Comparison of ENCODE assay signal across 8 mouse cellular contexts in the genomic region with DNA sequence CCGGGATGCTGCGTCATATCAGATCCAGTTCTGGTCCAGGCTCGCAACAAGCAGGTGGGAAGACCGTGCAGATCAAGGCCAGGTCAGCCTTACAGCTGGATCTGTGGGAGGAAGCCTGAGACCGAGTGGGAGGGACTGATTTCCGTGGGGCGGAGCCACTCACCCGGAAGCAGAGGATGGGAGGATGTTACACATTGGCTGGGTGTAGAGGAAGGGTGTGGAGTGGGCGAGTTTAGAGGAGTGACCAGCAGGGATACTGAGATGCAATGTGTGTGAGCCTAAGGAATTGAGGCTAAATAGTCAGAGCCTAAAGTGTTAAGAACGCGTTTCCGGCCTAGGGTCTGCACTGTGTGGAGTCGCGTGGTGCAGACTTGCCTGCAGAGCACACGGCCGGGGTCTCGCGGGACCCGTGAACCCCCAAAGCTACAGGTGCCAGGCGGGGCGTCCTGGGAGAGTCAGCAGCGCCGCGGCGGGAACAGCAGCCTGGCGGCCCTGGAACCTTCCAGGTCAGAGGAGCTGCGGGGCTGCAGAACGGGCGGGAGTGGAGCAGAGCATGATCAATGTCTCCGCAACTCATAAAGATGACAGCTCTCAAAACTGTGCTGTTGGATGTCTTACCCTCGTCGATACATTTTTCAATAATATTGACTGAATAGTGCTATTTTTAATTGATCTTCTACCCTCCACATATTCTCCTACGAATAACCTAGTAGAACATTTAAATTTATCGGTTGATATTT. TPM values are rescaled to one million over a fixed set of nuclear protein-coding genes. Genes with fewer than 3 reads are reported as not detected.
A peak's percentile ranks its signal among the peaks of the same experiment; 100 is the strongest.
DNase-seq lines count a peak whose midpoint lies in the region; ATAC-seq lines count a peak whose summit lies in the region.

A gene (plus strand): TSS at position 239 of the 740 bp plus-strand sequence.

- peak; percentile 96 for DNase-seq in adipocyte (ENCODE audit: low spot score)
- peak; percentile 91 for DNase-seq in embryo, embryonic 10 days (ENCODE audit: low spot score)
- DNase-seq in gastrocnemius, postnatal 10 days, result peak; percentile 71
- peak; percentile 92 for DNase-seq in induced T-regulatory cell, adult 2 months (ENCODE audit: low read depth)
- DNase-seq in left cerebral cortex, adult 9 months (ENCODE audit: low spot score in 2 of 2), result peak; percentile 67 to 84
- peak; percentile 64 for DNase-seq in right cerebral cortex, postnatal 14 days
- peak; percentile 83 to 90 for DNase-seq in urinary bladder, postnatal 36 days (ENCODE audit: low spot score in 2 of 2)

- ATAC-seq in megakaryocyte progenitor cell, adult 5-6 weeks (replicated peaks; ENCODE audit: poor library complexity), result peak; percentile 98

RNA-seq across cellular contexts. Expression of the gene that starts here (rescaled TPM):
- total RNA-seq in gastrocnemius, postnatal 10 days (2021), result 1 to 10 TPM; 2.1 to 2.6 TPM
- 14.5 and 18.7 TPM in 2 replicates for total RNA-seq in megakaryocyte progenitor cell, adult 5-6 weeks (2015)
- 11.6 and 13.9 TPM in 2 replicates for total RNA-seq in megakaryocyte progenitor cell, adult 5-6 weeks (2017)

Comparison
In these comparisons a context has a peak if more than half of its experiments do, and no peak if none do; other contexts are left out.
1. Peak in every context shown above with its lines: DNase-seq and ATAC-seq.